Comparison of ENCODE assay signal across 29 mouse cellular contexts in genomic region chrX:70895554-70895953, GRCm38 (mm10).
"Had no signal": no experiment of that assay in that cellular context is flagged by ENCODE, and none has a peak within 500 bp of the region (broad histone marks: within the 10 kb centered on the region; RNA-seq: fewer than 3 reads in every experiment).

No protein-coding gene starts in this region.

- H3K4me2 ChIP-seq: heart, embryonic 11.5 days; heart, embryonic 12.5 days; heart, embryonic 13.5 days; heart, embryonic 15.5 days; hindbrain, embryonic 12.5 days; hindbrain, embryonic 13.5 days; hindbrain, embryonic 14.5 days; hindbrain, embryonic 15.5 days; intestine, embryonic 15.5 days; kidney, embryonic 15.5 days had no signal

- H3K27ac ChIP-seq: heart, embryonic 13.5 days; heart, embryonic 15.5 days; hindbrain, embryonic 10.5 days; hindbrain, embryonic 12.5 days; hindbrain, embryonic 13.5 days; hindbrain, embryonic 14.5 days; hindbrain, embryonic 15.5 days; hindbrain, postnatal 0 days; intestine, embryonic 15.5 days; kidney, embryonic 15.5 days; kidney, postnatal 0 days; layer of hippocampus, adult 2 months; left cerebral cortex, adult 2 months had no signal

- H3K9ac ChIP-seq: heart, embryonic 12.5 days; heart, embryonic 13.5 days; heart, embryonic 15.5 days; hindbrain, embryonic 12.5 days; hindbrain, embryonic 13.5 days; hindbrain, embryonic 14.5 days; hindbrain, embryonic 15.5 days; intestine, embryonic 15.5 days; kidney, embryonic 15.5 days had no signal

- H3K4me1 ChIP-seq: hindbrain, embryonic 10.5 days; hindbrain, embryonic 12.5 days; hindbrain, embryonic 13.5 days; hindbrain, embryonic 15.5 days; intestine, embryonic 15.5 days; kidney, embryonic 15.5 days had no signal

- H3K9me3 ChIP-seq: heart, embryonic 12.5 days; heart, embryonic 13.5 days; heart, embryonic 15.5 days; hindbrain, embryonic 10.5 days; hindbrain, embryonic 12.5 days; hindbrain, embryonic 13.5 days; hindbrain, embryonic 15.5 days; intestine, embryonic 15.5 days; kidney, embryonic 15.5 days had no signal

- H3K36me3 ChIP-seq: heart, embryonic 12.5 days; heart, embryonic 13.5 days; heart, embryonic 15.5 days; hindbrain, embryonic 10.5 days; hindbrain, embryonic 12.5 days; hindbrain, embryonic 13.5 days; hindbrain, embryonic 15.5 days; intestine, embryonic 15.5 days; kidney, embryonic 15.5 days had no signal

- H3K4me3 ChIP-seq: heart, embryonic 12.5 days; heart, embryonic 13.5 days; heart, embryonic 15.5 days; hindbrain, embryonic 10.5 days; hindbrain, embryonic 12.5 days; hindbrain, embryonic 13.5 days; hindbrain, embryonic 15.5 days; intestine, embryonic 15.5 days; kidney, embryonic 15.5 days; layer of hippocampus, adult 2 months; left cerebral cortex, adult 2 months had no signal

- H3K27me3 ChIP-seq: heart, embryonic 12.5 days; heart, embryonic 13.5 days; heart, embryonic 15.5 days; hindbrain, embryonic 12.5 days; hindbrain, embryonic 13.5 days; hindbrain, embryonic 15.5 days; intestine, embryonic 15.5 days had no signal

- DNase-seq: heart, postnatal 10 days; heart, postnatal 14 days; heart, postnatal 36 days; heart, postnatal 4 days; kidney, adult 11 months; kidney, adult 18-20 months; kidney, adult 2 months; kidney, adult 8-10 months; kidney, adult 9 months; kidney, postnatal 10 days; kidney, postnatal 14 days; kidney, postnatal 25 days; kidney, postnatal 36 days; layer of hippocampus, postnatal 36 days had no signal
